ENCODE assay signal across 20 mouse cellular contexts in genomic region chr15:101093988-101094387, GRCm38 (mm10). TPM values are rescaled to one million over a fixed set of nuclear protein-coding genes. Genes with fewer than 3 reads are reported as not detected.
DNase-seq lines count a peak whose midpoint lies in the region; ATAC-seq and TF ChIP-seq lines count a peak whose summit lies in the region.
"Had no signal": no experiment of that assay in that cellular context is flagged by ENCODE, and none has a peak within 500 bp of the region (broad histone marks: within the 10 kb centered on the region; RNA-seq: fewer than 3 reads in every experiment).

No protein-coding gene starts in this region.

- no peak for ATAC-seq in midbrain, embryonic 16.5 days
- ATAC-seq in frontal cortex, adult (ENCODE audit: low TSS enrichment), result no peak

- peaks cover 82% of the 10 kb centered on the region for H3K27me3 ChIP-seq in midbrain, embryonic 10.5 days (ENCODE audit: low read depth, poor library complexity, severe bottlenecking)
- H3K27me3 ChIP-seq in midbrain, embryonic 16.5 days (ENCODE audit: control insufficient read depth, insufficient read depth, low read depth, low read length), result no peaks in the 10 kb centered on the region
- H3K27me3 ChIP-seq in limb, embryonic 10.5 days (ENCODE audit: low read depth, poor library complexity, severe bottlenecking), result no peaks in the 10 kb centered on the region

- in situ Hi-C loops in ES-E14 (cut with MboI; ENCODE audit: low sequenced_read_pairs in 2 of 2, unreplicated experiment in 2 of 2), result no loop called here

- no peaks in the 10 kb centered on the region for H3K9me3 ChIP-seq in midbrain, embryonic 10.5 days (replicated peaks)
- H3K9me3 ChIP-seq in midbrain, embryonic 16.5 days (replicated peaks; ENCODE audit: control insufficient read depth, low read length, poor library complexity, severe bottlenecking), result no peaks in the 10 kb centered on the region
- no peaks in the 10 kb centered on the region for H3K9me3 ChIP-seq in ES-E14 (ENCODE audit: control insufficient read depth, insufficient read depth, low read depth, low read length)
- no peaks in the 10 kb centered on the region for H3K9me3 ChIP-seq in limb, embryonic 10.5 days (replicated peaks)
- H3K9me3 ChIP-seq: heart, embryonic 15.5 days; liver, embryonic 15.5 days had no signal

- peaks cover 76% of the 10 kb centered on the region for H3K4me1 ChIP-seq in midbrain, embryonic 10.5 days
- H3K4me1 ChIP-seq in midbrain, embryonic 16.5 days (ENCODE audit: control insufficient read depth, insufficient read depth, low read length), result peaks cover 19% of the 10 kb centered on the region
- peaks cover 19 to 35% of the 10 kb centered on the region in 2 experiments for H3K4me1 ChIP-seq in ES-E14 (ENCODE audit: control insufficient read depth in 2 of 2, insufficient read depth in 2 of 2, low read length in 2 of 2, poor library complexity in 1 of 2)
- H3K4me1 ChIP-seq in limb, embryonic 10.5 days, result peaks cover 75% of the 10 kb centered on the region

- WGBS in midbrain, embryonic 10.5 days, result 35% methylated on average over 6 of the region's 6 CpGs
- WGBS in midbrain, embryonic 16.5 days, result 34% methylated on average over 6 of the region's 6 CpGs
- 26% methylated on average over 6 of the region's 6 CpGs for WGBS in limb, embryonic 10.5 days

- H3K27ac ChIP-seq in midbrain, embryonic 10.5 days (replicated peaks), result peak overlapping the region; percentile 89
- no peak overlapping the region for H3K27ac ChIP-seq in midbrain, embryonic 16.5 days (ENCODE audit: low read length)
- H3K27ac ChIP-seq in ES-E14 (ENCODE audit: insufficient read depth, low read depth, low read length, poor library complexity, severe bottlenecking), result peak overlapping the region; percentile 55; the same call in 1 of the 2 replicates
- H3K27ac ChIP-seq in limb, embryonic 10.5 days, result peak overlapping the region; percentile 89
- H3K27ac ChIP-seq: heart, embryonic 15.5 days; liver, embryonic 15.5 days had no signal

- DNase-seq in midbrain, embryonic 10.5 days (ENCODE audit: low spot score), result no peak
- no peak for DNase-seq in ES-E14 (ENCODE audit: low read depth, low spot score)
- DNase-seq in embryo, embryonic 10.5 days (ENCODE audit: low spot score), result peak; percentile 64
- peak; percentile 56 for DNase-seq in limb, embryonic 10.5 days (ENCODE audit: low spot score)
- DNase-seq in frontal cortex, postnatal 25 days (ENCODE audit: low spot score in 2 of 2), result no peak
- no peak for DNase-seq in cerebellum, postnatal 10 days
- DNase-seq: adrenal gland, postnatal 25 days; cerebellum, postnatal 14 days; kidney, postnatal 10 days; lung, postnatal 4 days had no signal

- H3K4me2 ChIP-seq in midbrain, embryonic 16.5 days (ENCODE audit: low read length), result no peak overlapping the region
- H3K4me2 ChIP-seq: heart, embryonic 15.5 days; liver, embryonic 15.5 days had no signal

- H3K4me3 ChIP-seq in midbrain, embryonic 10.5 days, result no peak overlapping the region
- H3K4me3 ChIP-seq in midbrain, embryonic 16.5 days (ENCODE audit: low read depth, low read length), result no peak overlapping the region
- H3K4me3 ChIP-seq in ES-E14 (ENCODE audit: insufficient read depth in 1 of 2, low read depth in 1 of 2, low read length in 2 of 2, poor library complexity in 1 of 2, severe bottlenecking in 1 of 2), result peak overlapping the region; percentile 63 to 70; a peak in 2 of 4 replicates
- no peak overlapping the region; the same call in 1 of the 2 replicates for H3K4me3 ChIP-seq in limb, embryonic 10.5 days
- H3K4me3 ChIP-seq: heart, embryonic 15.5 days; liver, embryonic 15.5 days; myocyte had no signal

- no peak overlapping the region for H3K9ac ChIP-seq in midbrain, embryonic 16.5 days (ENCODE audit: low read depth, low read length)
- no peak overlapping the region; the same call in 1 of the 2 replicates for H3K9ac ChIP-seq in ES-E14 (ENCODE audit: insufficient read depth, low read depth, low read length, poor library complexity, severe bottlenecking)
- H3K9ac ChIP-seq: heart, embryonic 15.5 days; liver, embryonic 15.5 days had no signal

- H3K36me3 ChIP-seq in midbrain, embryonic 10.5 days, result no peaks in the 10 kb centered on the region
- no peaks in the 10 kb centered on the region for H3K36me3 ChIP-seq in midbrain, embryonic 16.5 days (ENCODE audit: control insufficient read depth, insufficient read depth, low read length)
- H3K36me3 ChIP-seq in ES-E14 (ENCODE audit: control insufficient read depth, insufficient read depth, low read length, poor library complexity, severe bottlenecking), result no peaks in the 10 kb centered on the region
- no peaks in the 10 kb centered on the region for H3K36me3 ChIP-seq in limb, embryonic 10.5 days
- H3K36me3 ChIP-seq: heart, embryonic 15.5 days; liver, embryonic 15.5 days had no signal

TF ChIP-seq in ES-E14, 5 proteins besides CTCF, POLR2A, EP300 and RAD21:
- TF ChIP-seq ZC3H11A (IDR thresholded peaks at IDR 0.05; ENCODE audit: borderline replicate concordance, low read depth, low read length) (no peak), HCFC1 (IDR thresholded peaks at IDR 0.05; ENCODE audit: borderline replicate concordance, insufficient read depth, low read length) (no peak)

RNA-seq across cellular contexts. Expression of gene Fignl2, which starts 15.6 kb away (rescaled TPM):
- polyA plus RNA-seq in midbrain, embryonic 10.5 days (2016; fragmentation: Nextera tagmentation; extraction: Ambion mirVana), result 0.88 and 1.7 TPM in 2 replicates
- 0.04 TPM in 1 of 2 replicates, not detected in the other for polyA plus RNA-seq in midbrain, embryonic 16.5 days (2015; fragmentation: Nextera tagmentation; extraction: Ambion mirVana)
- 7.1 and 8.6 TPM in 2 replicates for total RNA-seq in ES-E14 (2012; rRNA removed)
- polyA plus RNA-seq in limb, embryonic 10.5 days (2016; fragmentation: Nextera tagmentation; extraction: Ambion mirVana), result 0.98 and 1.9 TPM in 2 replicates

RNA-seq across cellular contexts. Expression of gene Ankrd33, which starts 21.6 kb away (rescaled TPM):
- not detected in 2 replicates for polyA plus RNA-seq in midbrain, embryonic 10.5 days (2016; fragmentation: Nextera tagmentation; extraction: Ambion mirVana)
- polyA plus RNA-seq in midbrain, embryonic 16.5 days (2015; fragmentation: Nextera tagmentation; extraction: Ambion mirVana), result not detected in 2 replicates
- not detected in 2 replicates for total RNA-seq in ES-E14 (2012; rRNA removed)
- polyA plus RNA-seq in limb, embryonic 10.5 days (2016; fragmentation: Nextera tagmentation; extraction: Ambion mirVana), result not detected in 2 replicates
- total RNA-seq: gastrocnemius, postnatal 4 days; layer of hippocampus, postnatal 14 days had no signal
- polyA plus RNA-seq: frontal cortex, adult 2 months; heart, embryonic 15.5 days; liver, embryonic 15.5 days; myocyte; spleen, adult 2 months had no signal

RNA-seq across cellular contexts. Expression of gene Acvrl1, which starts 34.3 kb away (rescaled TPM):
- 8.9 and 10.7 TPM in 2 replicates for polyA plus RNA-seq in midbrain, embryonic 10.5 days (2016; fragmentation: Nextera tagmentation; extraction: Ambion mirVana)
- 8.0 and 10.6 TPM in 2 replicates for polyA plus RNA-seq in midbrain, embryonic 16.5 days (2015; fragmentation: Nextera tagmentation; extraction: Ambion mirVana)
- 2.5 and 3.3 TPM in 2 replicates for total RNA-seq in ES-E14 (2012; rRNA removed)
- 7.2 and 8.3 TPM in 2 replicates for polyA plus RNA-seq in limb, embryonic 10.5 days (2016; fragmentation: Nextera tagmentation; extraction: Ambion mirVana)

RNA-seq across cellular contexts. Expression of gene Gm47841, which starts 46.8 kb away (rescaled TPM):
- polyA plus RNA-seq in midbrain, embryonic 10.5 days (2016; fragmentation: Nextera tagmentation; extraction: Ambion mirVana), result not detected in 2 replicates
- polyA plus RNA-seq in midbrain, embryonic 16.5 days (2015; fragmentation: Nextera tagmentation; extraction: Ambion mirVana), result not detected in 2 replicates
- not detected in 2 replicates for total RNA-seq in ES-E14 (2012; rRNA removed)
- not detected in 2 replicates for polyA plus RNA-seq in limb, embryonic 10.5 days (2016; fragmentation: Nextera tagmentation; extraction: Ambion mirVana)
- total RNA-seq: adrenal gland, postnatal 25 days; layer of hippocampus, postnatal 14 days; left cerebral cortex, postnatal 36 days had no signal
- polyA plus RNA-seq: frontal cortex, adult 2 months; heart, embryonic 15.5 days; liver, embryonic 15.5 days; myocyte; spleen, adult 2 months had no signal

Comparison
In these comparisons a context has a peak if more than half of its experiments do, and no peak if none do; other contexts are left out.
1. DNase-seq: peak in embryo, embryonic 10.5 days (single experiment) and limb, embryonic 10.5 days (single experiment); none in midbrain, embryonic 10.5 days (single experiment), ES-E14 (single experiment), frontal cortex, postnatal 25 days (0 of 2) and cerebellum, postnatal 10 days (0 of 2).
2. H3K4me3 ChIP-seq: peak in ES-E14 (2 of 2); none in midbrain, embryonic 10.5 days (single experiment), midbrain, embryonic 16.5 days (single experiment) and limb, embryonic 10.5 days (single experiment).